Mouse (Mus musculus) induced T-regulatory cell, adult 2 months (primary cell): ENCODE results near the gene Hsd11b1.

Experiments used
- DNase-seq: peaks from one replicate; pipeline ENCODE4 v3.0.0-alpha.2; 2012; ENCODE audit warnings: low read depth

Hsd11b1 gene

DNA sequence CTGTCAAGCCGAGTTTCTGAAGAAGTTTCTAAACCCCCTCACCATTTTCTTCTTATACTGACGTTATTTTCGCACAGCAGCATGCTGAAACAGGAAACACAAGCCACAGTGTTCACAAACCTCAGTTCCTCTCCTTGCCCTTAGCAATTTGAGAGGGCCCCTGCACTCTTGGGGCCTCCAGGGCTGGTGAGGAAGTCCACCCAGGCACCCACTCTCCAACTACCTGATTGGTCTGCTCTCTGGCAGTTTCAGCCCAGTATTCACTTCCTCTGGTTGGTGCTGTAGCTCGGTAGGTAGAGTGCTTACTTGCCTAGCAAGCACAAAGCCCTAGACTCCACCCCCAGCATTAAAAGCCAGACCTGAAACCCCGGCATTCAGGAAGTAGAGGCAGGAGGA is 62.5 kb downstream of the Hsd11b1 start, which contains the start of gene Traf3ip3:
Gene Traf3ip3, minus strand, starts transcription at position 321 of the 396 bp plus-strand sequence.
- no peak for DNase-seq

DNA sequence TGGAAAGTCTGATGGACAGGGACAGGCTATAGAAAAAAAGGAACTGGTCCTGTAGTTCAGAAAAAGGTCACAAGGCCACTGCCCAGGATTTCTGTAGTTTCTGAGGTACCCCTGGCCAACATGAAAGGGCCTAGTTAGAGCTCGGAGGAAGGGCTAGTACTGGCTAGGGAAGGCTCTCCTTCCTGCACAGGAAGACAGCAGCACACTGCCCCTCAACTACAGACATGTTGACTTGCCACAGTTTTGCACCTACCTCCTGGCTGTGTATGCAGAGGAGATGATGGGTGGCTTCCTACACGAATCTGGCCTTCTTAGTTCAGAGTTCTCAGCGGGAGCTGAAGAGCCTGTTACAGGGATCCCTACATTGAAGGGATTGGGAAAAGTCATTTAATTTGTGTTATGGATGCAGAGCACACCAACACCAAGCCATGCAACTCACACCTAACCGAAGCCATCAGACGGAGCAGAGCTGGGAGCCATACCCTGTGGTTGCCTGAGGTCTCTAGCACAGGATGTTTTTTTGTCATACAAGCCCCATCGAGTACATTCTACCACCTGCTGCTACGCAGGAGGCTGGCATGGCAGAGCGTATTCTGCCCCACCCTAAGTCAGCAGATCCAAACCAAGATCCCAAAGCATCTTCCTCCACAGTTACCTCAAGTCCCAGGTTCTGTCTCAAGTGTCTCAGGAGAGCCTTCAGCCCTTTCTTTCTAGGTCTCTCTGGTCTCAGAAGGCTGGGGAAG is 63.1 kb downstream of the Hsd11b1 start:
- peak; percentile 93 for DNase-seq

DNA sequence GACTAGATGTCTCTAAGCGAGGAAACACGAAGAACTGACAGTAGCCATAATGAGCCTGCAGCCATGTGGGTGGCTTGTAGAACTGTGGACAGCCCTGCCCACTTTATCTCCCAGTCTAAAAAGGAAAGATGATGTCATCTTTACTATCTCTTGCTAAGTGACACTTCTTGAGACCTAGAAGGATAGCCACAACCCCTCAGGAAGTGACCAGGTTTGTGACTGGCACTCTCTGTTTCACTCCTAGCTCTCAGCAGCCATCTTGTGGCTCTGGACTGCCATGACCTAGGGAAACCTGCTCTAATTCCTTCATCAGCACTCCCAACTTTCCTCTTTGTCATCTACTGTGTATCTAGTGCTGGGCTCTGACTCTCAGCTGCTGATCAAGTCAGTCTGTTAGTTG is 65.6 kb downstream of the Hsd11b1 start:
- DNase-seq = peak; percentile 70

DNA sequence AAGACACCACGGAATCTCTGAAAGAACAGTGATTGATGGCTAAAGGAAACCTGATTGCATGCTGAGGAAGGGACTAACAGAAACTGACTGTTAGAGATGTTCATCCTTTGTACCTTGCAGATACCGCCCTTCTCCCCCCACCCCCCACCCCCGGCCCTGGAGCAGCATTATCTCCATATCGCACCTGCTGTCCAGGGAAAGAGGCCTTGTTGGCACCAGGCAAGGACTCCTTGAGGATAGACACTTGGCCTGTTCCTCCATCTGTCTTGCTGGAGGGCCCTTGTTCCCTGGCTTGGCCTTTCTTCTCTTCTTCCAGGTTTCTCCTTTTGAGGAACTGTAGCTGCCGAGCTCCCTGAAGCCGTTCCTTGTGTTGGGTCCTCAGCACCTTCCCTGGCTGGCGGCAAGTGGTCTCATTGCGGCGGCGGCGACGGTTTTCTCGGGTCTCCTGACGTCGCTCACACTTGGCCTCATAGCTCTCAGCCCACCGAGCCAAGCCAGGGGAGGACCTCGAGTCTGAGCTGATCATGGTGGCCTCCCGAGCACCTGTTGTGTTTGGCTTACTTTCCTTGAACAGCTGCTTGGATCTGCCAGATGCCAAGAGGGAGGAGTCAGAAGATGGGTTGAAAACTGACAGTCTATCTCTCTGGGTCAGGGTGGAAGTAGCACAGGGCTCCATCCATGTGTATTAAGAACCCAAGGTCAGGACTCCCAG is 66.2 kb downstream of the Hsd11b1 start:
- no peak for DNase-seq

DNA sequence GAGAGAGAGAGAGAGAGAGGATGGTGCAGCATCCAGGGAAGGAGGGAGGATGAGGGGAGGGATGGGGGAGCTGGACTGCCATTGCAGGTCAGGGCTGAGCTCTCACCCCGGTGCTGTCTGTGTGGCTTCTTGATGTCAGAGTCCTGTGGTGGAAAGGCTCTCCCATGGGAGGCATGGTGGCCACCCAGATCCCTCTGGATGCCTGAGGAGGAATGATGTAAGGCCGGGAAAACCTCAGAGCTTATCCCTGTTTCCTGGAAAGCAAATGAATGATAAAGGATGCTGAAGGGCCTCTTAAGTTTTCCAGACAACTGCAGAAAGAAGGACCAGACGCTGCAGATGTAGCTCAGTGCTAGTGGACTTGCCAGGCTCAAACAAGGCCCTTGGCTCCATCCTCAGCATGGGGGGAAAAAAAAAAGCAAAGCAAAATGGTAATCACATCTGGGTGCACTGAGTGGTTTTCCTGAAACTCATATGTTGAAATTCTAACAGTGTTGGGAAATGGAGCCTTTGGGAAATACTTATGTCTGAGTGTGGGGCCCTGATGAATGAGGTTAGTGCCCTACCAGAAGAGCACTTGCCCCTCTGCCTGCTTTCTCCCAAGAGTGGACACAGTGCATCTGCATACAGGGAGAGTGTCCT is 68.6 kb downstream of the Hsd11b1 start:
- DNase-seq = no peak

DNA sequence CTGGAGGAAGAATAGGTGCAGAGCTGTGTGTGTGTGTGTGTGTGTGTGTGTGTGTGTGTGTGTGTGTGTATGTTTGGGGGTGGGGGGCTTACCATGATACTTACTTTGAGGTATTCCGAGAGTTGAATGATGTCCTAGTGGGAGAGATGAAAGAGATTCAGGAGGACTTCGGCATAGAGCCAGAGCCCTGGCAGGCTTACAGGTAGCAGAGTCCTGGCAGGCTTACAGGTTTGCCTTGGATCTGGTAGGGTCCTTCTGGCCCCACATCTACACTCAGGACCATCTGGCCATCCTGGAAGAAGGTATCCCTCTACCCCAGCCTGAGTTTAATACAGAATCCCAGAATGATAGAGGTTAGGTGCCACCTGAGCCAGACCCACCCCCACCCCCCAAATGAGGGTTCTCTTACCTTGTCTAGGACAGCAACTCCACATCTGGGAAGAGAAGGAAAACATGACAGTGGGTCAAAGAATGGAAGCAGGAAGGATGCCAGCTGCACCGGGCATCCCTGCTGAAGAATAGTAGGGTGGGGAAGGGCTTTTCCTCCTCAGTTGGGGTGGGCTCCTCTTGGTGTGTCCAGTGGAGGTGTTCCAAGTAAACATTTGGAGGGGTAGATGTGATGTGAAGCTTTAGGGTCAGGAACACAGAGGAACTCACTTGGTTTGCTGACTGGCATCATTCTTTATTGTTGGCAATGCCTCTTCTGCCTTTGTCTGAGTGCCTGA is 69.3 kb downstream of the Hsd11b1 start:
- DNase-seq = no peak

DNA sequence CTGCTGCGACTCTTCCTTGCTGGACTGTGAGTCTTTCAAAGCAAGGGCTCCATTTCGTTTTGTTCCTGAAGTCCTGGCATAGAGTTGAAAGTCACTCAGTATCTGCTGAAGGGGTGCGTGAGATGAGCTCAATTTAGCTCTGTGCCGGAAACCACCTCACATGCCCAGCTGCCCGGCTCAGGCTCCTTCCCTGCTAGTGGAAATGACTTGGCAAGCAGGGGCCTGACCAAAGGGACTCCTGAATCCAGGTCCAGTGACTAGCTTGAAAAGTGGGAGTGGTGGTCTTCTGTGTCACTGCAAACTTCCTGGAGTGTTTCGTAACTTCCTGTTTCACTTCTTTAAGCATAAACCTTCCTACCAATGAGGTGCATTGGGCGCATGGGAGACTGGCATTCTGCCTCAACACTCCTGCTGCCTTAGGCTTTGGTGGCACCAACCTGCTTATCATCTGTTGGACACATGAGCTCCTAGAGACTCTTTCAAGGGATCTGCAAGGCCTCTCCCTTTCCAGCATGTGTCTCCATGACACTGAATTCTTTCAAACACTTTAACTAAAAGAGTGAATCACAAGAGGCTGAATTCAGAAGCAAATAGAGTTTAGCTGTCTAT is 72.1 kb downstream of the Hsd11b1 start:
- DNase-seq = peak; percentile 53

DNA sequence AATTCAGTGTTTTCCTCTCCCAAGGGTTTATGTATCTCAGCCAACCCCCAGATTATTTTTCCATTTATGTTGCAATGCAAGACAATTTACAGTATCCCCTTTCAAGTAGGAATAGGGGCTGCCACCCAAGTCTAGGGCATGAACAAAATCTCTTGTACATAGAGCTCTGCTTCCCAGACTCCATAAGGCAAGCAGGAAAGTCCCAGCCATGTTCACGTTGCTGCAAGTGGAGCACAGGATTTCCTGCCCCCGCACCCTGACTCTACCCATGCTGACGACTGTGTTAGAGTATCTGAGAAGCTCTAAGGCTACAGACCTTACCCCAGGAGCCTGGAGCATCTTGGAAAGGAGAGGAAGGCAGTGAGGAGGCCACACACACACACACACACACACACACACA is 74.1 kb downstream of the Hsd11b1 start:
- DNase-seq = peak; percentile 55

DNA sequence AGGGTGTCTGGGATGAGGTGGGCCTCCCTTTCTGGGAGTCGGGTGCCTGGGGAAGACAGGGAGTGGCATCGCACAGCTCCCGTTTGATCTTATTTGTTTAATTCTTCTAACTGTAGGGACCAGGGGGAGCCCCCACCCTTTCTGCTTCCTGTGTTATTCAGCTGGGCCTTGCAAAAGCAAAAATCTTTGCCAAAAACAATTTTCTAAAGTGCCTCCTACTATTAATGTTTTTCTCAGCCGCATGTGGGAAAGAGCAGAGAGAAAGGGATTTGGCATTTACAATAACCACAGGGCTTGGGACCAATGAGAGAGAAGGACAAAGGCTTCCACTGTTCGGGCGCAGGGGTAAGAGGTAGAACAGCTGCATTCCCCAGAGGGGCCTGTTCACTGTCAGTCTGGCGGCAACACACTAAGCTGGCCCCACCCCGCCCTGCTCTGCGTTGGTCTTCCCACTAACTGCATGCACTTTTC is 74.7 kb downstream of the Hsd11b1 start:
- DNase-seq = peak; percentile 76

DNA sequence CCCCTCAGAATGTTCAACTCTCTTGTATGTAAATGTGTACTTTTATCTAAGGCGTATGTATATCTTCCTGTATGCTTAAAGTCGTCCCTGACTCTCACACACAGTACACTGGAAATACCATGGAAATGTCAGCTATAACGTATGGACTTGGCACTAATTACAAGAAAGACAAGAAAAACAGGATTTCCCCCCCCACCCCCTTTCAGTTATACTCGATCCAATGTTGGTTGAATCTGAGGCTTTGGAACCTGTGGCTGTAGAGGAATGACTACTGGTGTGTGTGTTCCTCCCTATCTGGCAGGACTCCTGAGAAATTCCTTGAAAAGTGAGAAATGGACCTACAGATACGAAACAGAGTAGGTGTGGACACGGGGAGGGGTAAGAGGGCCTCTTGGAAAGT is 75.6 kb downstream of the Hsd11b1 start:
- DNase-seq = no peak

DNA sequence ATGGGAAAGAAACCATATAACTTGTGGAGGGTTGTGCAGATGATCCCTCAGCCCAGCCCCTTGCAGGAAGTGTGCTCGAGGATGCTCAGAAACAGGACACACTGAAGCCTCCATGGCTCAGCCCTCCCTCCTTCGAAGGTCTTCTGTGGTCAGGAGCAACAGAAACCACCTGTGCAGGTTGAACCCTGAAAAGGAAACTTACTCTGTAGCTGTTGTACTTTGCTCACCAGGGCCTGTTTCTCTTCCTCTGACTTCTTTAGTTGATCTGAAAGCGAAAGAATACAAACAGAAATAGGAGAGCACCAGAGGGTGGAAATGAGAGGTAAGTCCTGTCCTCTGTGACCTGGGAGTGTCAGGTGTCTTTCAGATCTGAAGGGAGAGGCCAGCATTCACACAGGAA is 82.8 kb downstream of the Hsd11b1 start:
- DNase-seq = peak; percentile 77

DNA sequence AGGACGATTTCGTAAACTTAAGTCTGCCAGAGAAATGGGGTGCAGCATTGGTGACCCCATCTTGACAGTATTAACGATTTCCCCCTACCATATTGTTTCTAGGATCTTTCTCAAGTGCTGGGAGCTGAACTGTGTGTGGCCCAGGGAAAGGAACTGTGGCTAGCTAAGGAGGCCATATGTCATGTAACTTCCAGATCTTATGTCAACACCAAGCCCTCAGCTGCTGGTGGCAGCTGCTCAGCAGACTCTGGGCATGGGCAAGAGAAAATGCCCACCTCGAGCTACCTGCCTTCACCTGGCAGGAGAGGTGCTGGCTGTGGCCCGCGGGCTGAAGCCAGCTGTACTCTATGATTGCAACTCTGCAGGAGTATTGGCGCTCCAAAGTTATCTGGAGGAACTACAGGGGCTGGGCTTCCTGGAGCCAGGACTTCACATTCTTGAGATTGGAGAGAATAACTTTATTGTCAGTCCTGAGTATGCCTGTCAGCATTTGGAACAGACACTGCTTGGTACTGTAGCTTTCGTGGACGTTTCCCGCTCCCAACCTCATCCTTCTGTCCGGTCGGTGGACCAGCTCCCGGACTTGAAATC is 89.6 kb downstream of the Hsd11b1 start:
- no peak for DNase-seq

DNA sequence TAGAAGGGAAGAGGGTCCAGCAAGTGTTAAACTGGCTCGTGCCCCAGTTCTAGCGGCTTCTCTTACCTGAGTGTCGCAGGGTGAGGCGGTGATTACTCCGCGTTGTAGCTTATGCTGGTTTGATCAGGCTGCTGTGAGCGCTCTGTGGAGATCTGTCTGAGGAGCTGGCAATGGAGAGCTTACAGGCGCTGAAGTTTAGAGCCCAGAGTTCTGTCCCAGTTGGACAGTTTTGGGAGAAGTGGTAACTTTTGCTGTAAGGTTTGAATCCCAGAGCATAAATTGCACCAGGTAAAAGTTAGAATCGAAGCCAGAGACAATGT is 90.1 kb downstream of the Hsd11b1 start:
- DNase-seq = no peak

DNA sequence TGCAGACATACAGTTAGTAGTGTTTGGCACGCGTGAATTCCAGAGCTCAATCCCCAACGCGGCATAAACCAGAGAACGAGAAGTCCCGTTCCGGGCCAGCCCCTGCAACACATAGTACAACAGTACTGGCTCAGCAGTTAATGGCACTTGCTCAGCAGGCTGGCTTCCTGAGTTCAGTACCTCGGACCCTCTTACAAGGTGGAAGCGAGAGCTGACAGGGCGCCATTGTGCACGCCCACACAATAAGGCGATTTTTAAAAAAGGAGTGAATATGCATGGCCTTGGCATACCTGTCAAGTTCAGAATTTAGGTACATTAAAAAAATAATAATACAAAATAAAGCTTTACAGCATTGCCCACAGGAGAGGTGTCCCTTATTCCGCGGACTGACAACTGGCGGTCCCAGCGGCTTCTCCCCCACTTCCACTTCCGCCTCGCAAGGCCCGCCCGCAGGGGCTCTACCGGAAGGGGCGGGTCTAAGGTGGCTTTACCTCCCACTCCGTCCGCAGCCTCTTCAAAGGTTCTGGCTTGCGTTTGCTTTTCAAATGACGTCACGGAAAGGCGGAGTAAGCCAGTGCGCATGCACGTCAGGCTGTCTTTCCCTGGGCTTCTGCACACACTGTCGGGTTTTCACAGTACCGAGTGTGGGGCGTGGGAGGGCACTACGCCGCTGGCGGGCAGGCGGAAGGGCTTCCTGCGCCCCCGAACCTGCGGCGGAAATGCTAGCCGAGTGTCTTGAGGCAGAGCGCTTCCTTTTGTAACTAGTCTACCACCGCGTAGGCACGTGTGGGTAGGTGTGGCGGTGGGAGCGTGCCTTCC is 90.7 kb downstream of the Hsd11b1 start:
- DNase-seq = peak; percentile 100
